Mouse (Mus musculus): ENCODE data around the gene Drd3.

GRCm38 (mm10) chr16:43752900-43753299, 926 bp upstream of the Drd3 start:
- no peak for TF ChIP-seq TAL1 (IDR thresholded peaks at IDR 0.05; ENCODE audit: low read length)
- no peak for TF ChIP-seq GATA1 (IDR thresholded peaks at IDR 0.05; ENCODE audit: low read length)
